Mouse (Mus musculus): ENCODE results near the gene Fkbp9. TPM values are rescaled to one million over a fixed set of nuclear protein-coding genes. Genes with fewer than 3 reads are reported as not detected.
A peak's percentile ranks its signal among the peaks of the same experiment; 100 is the strongest.

Gene Fkbp9
- polyA plus RNA-seq, 1 experiment = 15.3 TPM

DNA sequence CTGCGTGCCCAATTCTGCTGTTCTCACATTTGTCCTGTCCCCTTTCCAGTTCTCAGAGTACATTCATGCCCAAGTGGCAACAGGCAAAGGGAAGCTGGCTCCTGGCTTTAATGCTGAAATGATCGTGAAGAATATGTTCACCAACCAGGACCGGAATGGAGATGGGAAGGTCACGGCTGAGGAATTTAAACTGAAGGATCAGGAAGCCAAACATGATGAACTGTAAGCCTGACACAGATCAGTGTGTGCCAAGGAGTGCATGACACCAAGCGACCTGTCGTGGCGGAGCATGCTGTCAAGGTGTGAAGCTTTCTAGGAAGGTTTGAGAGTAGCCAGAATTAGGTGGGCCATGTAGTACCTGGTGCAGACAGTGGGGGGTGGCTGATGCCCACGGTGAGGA is 46.1 kb downstream of the Fkbp9 start:
- Histone ChIP-seq H3K4me3 (replicated peaks; ENCODE audit: control insufficient read depth, low read depth, low read length) (no peak overlapping the region), H3K4me1 (ENCODE audit: control insufficient read depth, insufficient read depth, low read length) (no peaks in the 10 kb centered on the region; the same call in 1 of the 2 replicates), H3K27ac (ENCODE audit: control insufficient read depth, insufficient read depth, low read depth, low read length, poor library complexity) (no peak overlapping the region)
- WGBS = 90% methylated on average over 8 of the region's 8 CpGs
- TF ChIP-seq CTCF (IDR thresholded peaks at IDR 0.05; ENCODE audit: control insufficient read depth, insufficient read depth, low read length) = peak; percentile 15; the same call in 1 of the 2 replicates
- TF ChIP-seq POLR2A (IDR thresholded peaks at IDR 0.05; ENCODE audit: borderline replicate concordance, control insufficient read depth, low read depth, low read length) = no peak

DNA sequence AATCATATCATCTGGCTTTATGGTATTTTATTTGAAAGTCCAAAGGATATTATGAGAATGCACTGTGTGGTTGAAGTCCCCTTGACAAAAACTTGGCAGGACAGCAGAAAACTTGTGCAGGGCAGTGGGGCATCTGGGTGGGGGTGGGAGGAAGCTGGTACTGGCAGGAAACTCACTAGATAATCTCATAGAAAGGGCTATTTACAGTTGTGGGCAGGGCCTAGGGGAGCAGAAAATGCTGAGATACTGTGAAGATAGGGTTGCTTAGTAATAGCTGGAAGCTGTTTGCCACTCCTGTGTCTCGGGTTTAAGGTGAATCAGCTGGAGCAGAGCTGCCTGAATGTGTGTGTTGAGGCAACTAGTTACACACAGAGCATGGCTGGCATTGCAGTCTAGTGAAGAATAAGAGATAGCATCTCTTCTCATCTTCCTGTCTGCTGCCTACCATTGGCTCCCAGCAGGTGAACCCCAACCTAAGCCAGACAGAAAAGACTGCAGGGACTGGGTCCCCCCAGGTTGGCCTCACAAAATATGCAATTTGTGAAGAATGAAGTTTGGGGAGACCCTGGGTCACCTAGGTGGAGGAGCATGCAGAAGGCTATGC is 47.6 kb downstream of the Fkbp9 start:
- no peak for TF ChIP-seq CTCF (IDR thresholded peaks at IDR 0.05; ENCODE audit: control insufficient read depth, insufficient read depth, low read length)
- no peak for TF ChIP-seq POLR2A (IDR thresholded peaks at IDR 0.05; ENCODE audit: borderline replicate concordance, control insufficient read depth, low read depth, low read length)
- no peak overlapping the region for H3K4me3 ChIP-seq (replicated peaks; ENCODE audit: control insufficient read depth, low read depth, low read length)
- no peaks in the 10 kb centered on the region; the same call in 1 of the 2 replicates for H3K4me1 ChIP-seq (ENCODE audit: control insufficient read depth, insufficient read depth, low read length)
- WGBS = 8% methylated on average over 1 of the region's 1 CpGs
- no peak overlapping the region for H3K27ac ChIP-seq (ENCODE audit: control insufficient read depth, insufficient read depth, low read depth, low read length, poor library complexity)

DNA sequence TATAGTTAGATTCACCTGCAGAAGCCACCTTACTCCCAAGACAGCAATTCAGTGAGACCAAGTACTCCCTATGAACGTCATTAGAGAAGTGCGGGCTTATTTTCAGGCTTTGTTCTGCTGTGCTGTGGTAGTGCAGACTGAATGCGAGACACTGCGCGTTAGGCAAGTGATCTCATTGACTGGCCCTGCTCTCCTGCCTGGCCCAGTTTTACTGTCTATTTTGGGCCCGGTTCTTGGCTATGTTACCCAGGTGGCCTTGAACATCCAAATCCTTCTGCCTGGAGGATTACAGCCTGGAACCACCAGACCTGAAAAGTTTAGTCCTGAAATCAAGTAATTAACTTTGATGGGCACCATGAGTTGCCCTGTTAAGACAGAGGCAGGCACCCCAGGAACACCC is 56.7 kb downstream of the Fkbp9 start:
- no peak overlapping the region for H3K4me3 ChIP-seq (replicated peaks; ENCODE audit: control insufficient read depth, low read depth, low read length)
- 97% methylated on average over 6 of the region's 6 CpGs for WGBS
- no peak for TF ChIP-seq POLR2A (IDR thresholded peaks at IDR 0.05; ENCODE audit: borderline replicate concordance, control insufficient read depth, low read depth, low read length)

DNA sequence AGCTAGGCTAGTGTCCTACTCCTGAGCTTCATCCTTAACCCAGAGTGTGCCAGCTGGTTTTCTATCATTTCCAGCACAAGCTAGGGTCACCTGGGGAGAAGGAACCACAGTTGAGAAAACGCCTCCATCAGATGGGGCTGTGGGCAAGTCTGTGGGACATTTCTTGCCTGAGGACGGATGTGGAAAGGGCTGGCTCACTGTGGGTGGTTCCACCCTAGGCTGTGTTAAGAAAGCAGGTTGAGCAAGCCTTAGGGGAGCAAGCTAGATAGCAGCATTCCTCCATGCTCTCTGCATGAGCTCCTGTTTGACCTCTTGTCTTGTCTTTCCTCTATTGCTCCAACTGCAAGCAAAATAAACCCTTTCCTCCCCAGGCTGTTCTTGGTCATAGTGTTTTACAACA is 58.9 kb downstream of the Fkbp9 start:
- WGBS = 35% methylated on average over 2 of the region's 2 CpGs
- TF ChIP-seq POLR2A (IDR thresholded peaks at IDR 0.05; ENCODE audit: borderline replicate concordance, control insufficient read depth, low read depth, low read length) (no peak), CTCF (IDR thresholded peaks at IDR 0.05; ENCODE audit: control insufficient read depth, insufficient read depth, low read length) (no peak)
- peaks cover 1% of the 10 kb centered on the region for H3K4me1 ChIP-seq (ENCODE audit: control insufficient read depth, insufficient read depth, low read length)

More for the DNA sequence above, 56.7 kb downstream of the Fkbp9 start:
- Histone ChIP-seq H3K4me1 (ENCODE audit: control insufficient read depth, insufficient read depth, low read length) (no peaks in the 10 kb centered on the region), H3K27ac (ENCODE audit: control insufficient read depth, insufficient read depth, low read depth, low read length, poor library complexity) (no peak overlapping the region)

DNA sequence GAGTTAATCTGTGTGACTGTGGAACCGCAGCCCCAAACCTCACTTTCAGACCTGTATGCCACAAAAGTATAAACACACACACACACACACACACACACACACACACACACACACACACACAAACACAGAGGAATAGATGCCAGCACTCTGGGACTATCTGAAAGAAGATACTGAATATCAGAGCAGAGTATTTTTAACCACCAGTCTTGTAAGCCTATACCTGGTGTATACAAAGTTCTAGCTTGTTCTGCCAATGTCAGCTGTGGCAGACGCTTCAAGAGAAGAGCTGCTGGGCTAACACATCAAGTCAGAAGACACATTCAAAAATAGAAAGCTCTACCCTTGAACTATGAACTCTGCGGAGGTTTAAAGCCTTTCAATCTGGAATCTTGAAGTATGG is 67.7 kb downstream of the Fkbp9 start:
- 41% methylated on average over 3 of the region's 3 CpGs for WGBS
- no peak for TF ChIP-seq CTCF (IDR thresholded peaks at IDR 0.05; ENCODE audit: control insufficient read depth, insufficient read depth, low read length)
- TF ChIP-seq POLR2A (IDR thresholded peaks at IDR 0.05; ENCODE audit: borderline replicate concordance, control insufficient read depth, low read depth, low read length) = no peak
- peaks cover 3% of the 10 kb centered on the region for H3K4me1 ChIP-seq (ENCODE audit: control insufficient read depth, insufficient read depth, low read length)
- no peak overlapping the region; the same call in 1 of the 2 replicates for H3K27ac ChIP-seq (ENCODE audit: control insufficient read depth, insufficient read depth, low read depth, low read length, poor library complexity)
- H3K4me3 ChIP-seq (replicated peaks; ENCODE audit: control insufficient read depth, low read depth, low read length) = peak overlapping the region; percentile 31

More for the DNA sequence above, 58.9 kb downstream of the Fkbp9 start:
- no peak overlapping the region for H3K27ac ChIP-seq (ENCODE audit: control insufficient read depth, insufficient read depth, low read depth, low read length, poor library complexity)
- no peak overlapping the region for H3K4me3 ChIP-seq (replicated peaks; ENCODE audit: control insufficient read depth, low read depth, low read length)

DNA sequence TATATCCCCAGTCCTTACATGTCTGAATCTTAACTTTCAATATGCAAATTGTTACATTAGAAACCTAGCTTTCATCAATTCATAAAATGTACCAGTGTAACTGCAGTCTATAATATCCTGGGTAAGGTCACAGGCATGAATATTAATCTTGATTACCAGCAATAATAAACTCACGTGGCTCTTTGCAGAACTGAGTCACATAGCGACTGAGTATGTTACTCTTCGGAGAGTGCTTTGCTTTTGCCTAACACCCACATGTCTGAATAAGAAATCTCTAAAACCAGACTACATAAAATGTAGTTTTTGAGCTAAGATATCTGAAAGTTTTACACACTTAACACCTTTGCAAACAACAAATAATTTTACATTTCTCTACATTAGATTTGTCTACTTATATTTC is 69.5 kb downstream of the Fkbp9 start:
- 6% methylated on average over 3 of the region's 3 CpGs for WGBS
- Histone ChIP-seq H3K4me3 (replicated peaks; ENCODE audit: control insufficient read depth, low read depth, low read length) (peak overlapping the region; percentile 64), H3K27ac (ENCODE audit: control insufficient read depth, insufficient read depth, low read depth, low read length, poor library complexity) (no peak overlapping the region), H3K4me1 (ENCODE audit: control insufficient read depth, insufficient read depth, low read length) (peaks cover 3% of the 10 kb centered on the region)
- TF ChIP-seq POLR2A (IDR thresholded peaks at IDR 0.05; ENCODE audit: borderline replicate concordance, control insufficient read depth, low read depth, low read length) = no peak

DNA sequence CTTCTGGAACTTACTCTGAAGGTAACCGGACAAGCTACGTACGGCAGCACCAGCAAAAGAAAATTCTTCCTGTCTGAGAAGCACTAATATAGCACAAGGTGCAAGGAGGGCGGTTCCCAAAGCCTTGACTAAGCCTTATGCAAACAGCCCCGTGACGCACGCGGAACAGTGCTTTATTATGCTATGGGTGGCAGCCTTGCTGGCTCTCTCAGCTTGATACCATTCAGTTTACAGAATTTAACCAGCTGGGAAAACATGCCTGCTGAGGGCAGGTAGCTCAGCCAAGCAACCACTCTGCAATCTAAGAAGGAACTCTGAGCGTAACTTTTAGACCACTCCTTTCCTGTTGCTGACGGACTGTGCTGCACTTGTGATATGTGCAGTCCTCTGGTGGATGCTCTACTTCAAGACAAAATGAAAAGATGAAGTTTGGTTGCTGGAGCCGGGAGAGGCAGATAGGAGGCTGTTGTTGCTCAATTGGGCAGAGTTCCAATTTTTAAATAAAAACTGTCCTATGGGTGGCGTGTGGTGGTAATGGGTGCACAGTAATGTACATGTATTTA is 70.0 kb downstream of the Fkbp9 start:
- WGBS = 2% methylated on average over 12 of the region's 12 CpGs
- Histone ChIP-seq H3K4me3 (replicated peaks; ENCODE audit: control insufficient read depth, low read depth, low read length) (peak overlapping the region; percentile 64), H3K27ac (ENCODE audit: control insufficient read depth, insufficient read depth, low read depth, low read length, poor library complexity) (peak overlapping the region; percentile 81), H3K4me1 (ENCODE audit: control insufficient read depth, insufficient read depth, low read length) (peaks cover 3% of the 10 kb centered on the region)
- no peak for TF ChIP-seq CTCF (IDR thresholded peaks at IDR 0.05; ENCODE audit: control insufficient read depth, insufficient read depth, low read length)
- peak; percentile 35; the same call in 1 of the 2 replicates for TF ChIP-seq POLR2A (IDR thresholded peaks at IDR 0.05; ENCODE audit: borderline replicate concordance, control insufficient read depth, low read depth, low read length)

DNA sequence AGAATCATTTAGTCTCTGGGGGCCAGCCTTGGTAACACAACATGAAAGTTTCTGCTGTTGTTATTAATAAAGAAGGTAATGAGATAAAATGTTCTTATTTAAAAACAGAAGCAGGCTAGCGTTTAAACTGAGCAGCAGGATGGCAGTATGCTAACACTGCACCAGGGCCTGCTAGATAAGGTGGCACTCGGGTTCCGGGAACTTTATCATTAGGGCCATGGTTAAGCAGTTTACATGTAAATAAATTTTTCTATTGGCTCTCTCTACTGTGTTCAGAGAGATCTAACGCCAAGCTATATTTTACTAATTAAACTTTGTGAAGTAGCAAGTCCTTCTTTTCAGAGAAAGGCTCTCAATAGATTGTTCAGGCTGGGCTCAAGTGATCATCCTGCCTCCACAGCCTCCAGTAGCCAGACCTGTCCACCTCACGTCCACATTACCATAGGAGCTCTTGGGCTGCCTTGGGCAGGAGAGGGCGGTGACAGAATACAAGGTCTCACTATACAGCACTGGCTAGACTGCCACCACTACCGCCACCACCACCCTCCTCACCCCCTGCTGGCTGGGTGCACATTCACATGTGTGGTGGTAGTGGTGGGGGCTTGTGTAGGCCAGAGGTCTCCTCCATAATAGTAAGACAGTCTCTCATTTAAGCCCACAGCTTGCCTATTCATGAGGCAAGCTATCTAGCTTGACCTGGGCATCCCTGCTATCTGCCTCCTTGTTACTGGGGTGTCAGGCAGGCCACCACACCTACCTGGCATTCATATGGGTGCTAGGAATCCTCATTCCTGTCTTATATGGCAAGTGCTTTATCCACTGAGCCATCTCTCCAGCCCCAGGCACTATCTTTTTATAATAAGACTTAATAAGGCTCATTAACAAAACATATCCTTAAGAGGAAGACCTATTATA is 71.0 kb downstream of the Fkbp9 start:
- H3K27ac ChIP-seq (ENCODE audit: control insufficient read depth, insufficient read depth, low read depth, low read length, poor library complexity) = peak overlapping the region; percentile 93
- WGBS = 60% methylated on average over 7 of the region's 7 CpGs
- peaks cover 3% of the 10 kb centered on the region for H3K4me1 ChIP-seq (ENCODE audit: control insufficient read depth, insufficient read depth, low read length)

More for the DNA sequence above, 71.0 kb downstream of the Fkbp9 start:
- 0 out of 2 replicates have a peak, but pooled peaks have one; percentile 5 for TF ChIP-seq POLR2A (IDR thresholded peaks at IDR 0.05; ENCODE audit: borderline replicate concordance, control insufficient read depth, low read depth, low read length)
- no peak for TF ChIP-seq CTCF (IDR thresholded peaks at IDR 0.05; ENCODE audit: control insufficient read depth, insufficient read depth, low read length)
- no peak overlapping the region for H3K4me3 ChIP-seq (replicated peaks; ENCODE audit: control insufficient read depth, low read depth, low read length)
